Mouse (Mus musculus) hindbrain, embryonic 14.5 days (tissue): ENCODE results near the gene Nmur1. TPM values are rescaled to one million over a fixed set of nuclear protein-coding genes. Genes with fewer than 3 reads are reported as not detected.

ENCODE experiments used
- ATAC-seq: fragments of 200-750 bp; cut with Nextera tagmentation; 2 replicates; pipeline ENCODE4 v1.8.0; 2017; ENCODE audit warnings: moderate number of reproducible peaks, mild to moderate bottlenecking, moderate TSS enrichment, moderate library complexity; ENCODE audit not compliant: low FRiP score
- DNase-seq: peaks from one replicate; pipeline ENCODE4 v3.0.0-alpha.2; 2015; ENCODE audit warnings: low spot score
- H3K27ac ChIP-seq: fragments of 300-500 bp; sonication (generic); 2 replicates; pipeline ENCODE4 v1.5.1; 2014; ENCODE audit warnings: mild to moderate bottlenecking, moderate library complexity
- H3K27me3 ChIP-seq: fragments of 300-500 bp; sonication (generic); 2 replicates; pipeline ENCODE4 v1.6.1; 2014; ENCODE audit warnings: mild to moderate bottlenecking, low read length, mixed read lengths; ENCODE audit not compliant: control insufficient read depth, insufficient read depth
- H3K36me3 ChIP-seq: fragments of 300-500 bp; sonication (generic); replicated peaks from 2 replicates; pipeline ENCODE4 v1.6.1; 2014; ENCODE audit not compliant: control insufficient read depth, insufficient read depth
- H3K4me1 ChIP-seq: fragments of 300-500 bp; sonication (generic); replicated peaks from 2 replicates; pipeline ENCODE4 v1.6.1; 2014; ENCODE audit warnings: antibody characterized with exemption, low read length, mixed read lengths; ENCODE audit not compliant: control insufficient read depth, insufficient read depth
- H3K4me2 ChIP-seq: fragments of 300-500 bp; sonication (generic); replicated peaks from 2 replicates; pipeline ENCODE4 v1.6.1; 2014; ENCODE audit warnings: mild to moderate bottlenecking, moderate library complexity
- H3K4me3 ChIP-seq: fragments of 300-500 bp; sonication (generic); replicated peaks from 2 replicates; pipeline ENCODE4 v1.5.1; 2014; ENCODE audit warnings: mild to moderate bottlenecking, low read length
- H3K9ac ChIP-seq: fragments of 300-500 bp; sonication (generic); 2 replicates; pipeline ENCODE4 v1.6.1; 2014
- H3K9me3 ChIP-seq: fragments of 300-500 bp; sonication (generic); 2 replicates; pipeline ENCODE4 v1.6.1; 2016; ENCODE audit warnings: low read length; ENCODE audit not compliant: control insufficient read depth
- WGBS: fragments of 180-500 bp; shearing (Covaris S2); extraction: QIAGEN DNeasy Blood & Tissue Kit; methylation state at CpG from one replicate; pipeline ENCODE4 v1.1.7; 2014; 5-methylcytosine and 5-hydroxymethylcytosine counted together
- polyA plus RNA-seq: library from polyadenylated mRNA; unstranded; fragments of >200 nt; fragmentation: Nextera tagmentation; extraction: Ambion mirVana; gene quantifications from 2 replicates; pipeline ENCODE4 v1.2.1, GENCODE M21; 2014

The Nmur1 gene
- polyA plus RNA-seq, 1 experiment from 2014 or later: not detected

DNA sequence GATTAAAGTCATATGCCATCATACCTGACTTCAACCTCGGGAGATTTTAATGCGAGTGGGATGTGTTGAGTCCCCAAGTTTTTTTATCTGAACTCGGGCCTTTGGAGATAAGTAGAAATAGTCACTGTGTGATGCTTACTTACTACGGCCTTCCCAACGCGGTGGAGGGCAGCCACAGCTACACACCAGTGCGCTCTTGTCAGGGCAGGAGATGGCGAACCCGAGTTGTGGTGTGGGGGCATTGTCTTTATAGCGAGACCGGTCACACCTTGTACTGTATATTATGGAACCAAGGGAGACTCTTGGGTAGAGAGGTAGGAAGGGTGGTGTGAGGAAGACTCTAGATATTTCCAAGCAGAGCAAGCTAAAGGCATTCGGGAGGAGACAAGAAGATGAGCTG lies 65.6 kb downstream of the Nmur1 start:
- no peak for DNase-seq
- Histone ChIP-seq H3K4me1 (peaks cover 22% of the 10 kb centered on the region), H3K27ac (no peak overlapping the region), H3K27me3 (no peaks in the 10 kb centered on the region), H3K36me3 (peaks cover 22% of the 10 kb centered on the region), H3K9ac (peak overlapping the region; percentile 89), H3K4me3 (peak overlapping the region; percentile 87), H3K4me2 (peak overlapping the region; percentile 80), H3K9me3 (no peaks in the 10 kb centered on the region)
- no peak for ATAC-seq
- WGBS: 16% methylated on average over 12 of the region's 12 CpGs

DNA sequence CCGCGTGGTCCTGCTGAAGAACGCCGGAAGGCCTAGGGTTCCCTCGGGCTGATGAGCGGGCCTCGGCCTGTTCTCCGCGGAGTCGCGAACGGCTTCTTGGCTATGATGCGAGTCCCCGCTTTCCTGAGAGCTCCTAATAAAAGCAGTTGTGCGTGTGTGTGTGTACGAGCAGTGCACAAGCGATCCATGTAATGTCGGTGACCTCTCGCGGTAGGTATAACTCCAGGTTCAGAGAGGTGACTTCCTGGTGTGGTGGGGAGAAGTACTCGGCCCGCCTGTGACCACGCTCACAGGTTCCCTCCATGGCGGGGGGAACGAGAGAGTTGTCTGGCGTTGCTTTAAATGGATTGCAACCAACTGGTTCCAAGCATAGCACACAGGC lies 66.2 kb downstream of the Nmur1 start:
- Histone ChIP-seq H3K27ac (peak overlapping the region; percentile 39; the same call in 1 of the 2 replicates), H3K9me3 (no peaks in the 10 kb centered on the region), H3K4me3 (peak overlapping the region; percentile 87), H3K36me3 (peaks cover 28% of the 10 kb centered on the region), H3K27me3 (no peaks in the 10 kb centered on the region), H3K9ac (peak overlapping the region; percentile 89), H3K4me1 (peaks cover 22% of the 10 kb centered on the region), H3K4me2 (peak overlapping the region; percentile 80)
- ATAC-seq (no peak), DNase-seq (no peak)
- under 1% methylated on average over 26 of the region's 26 CpGs for WGBS

DNA sequence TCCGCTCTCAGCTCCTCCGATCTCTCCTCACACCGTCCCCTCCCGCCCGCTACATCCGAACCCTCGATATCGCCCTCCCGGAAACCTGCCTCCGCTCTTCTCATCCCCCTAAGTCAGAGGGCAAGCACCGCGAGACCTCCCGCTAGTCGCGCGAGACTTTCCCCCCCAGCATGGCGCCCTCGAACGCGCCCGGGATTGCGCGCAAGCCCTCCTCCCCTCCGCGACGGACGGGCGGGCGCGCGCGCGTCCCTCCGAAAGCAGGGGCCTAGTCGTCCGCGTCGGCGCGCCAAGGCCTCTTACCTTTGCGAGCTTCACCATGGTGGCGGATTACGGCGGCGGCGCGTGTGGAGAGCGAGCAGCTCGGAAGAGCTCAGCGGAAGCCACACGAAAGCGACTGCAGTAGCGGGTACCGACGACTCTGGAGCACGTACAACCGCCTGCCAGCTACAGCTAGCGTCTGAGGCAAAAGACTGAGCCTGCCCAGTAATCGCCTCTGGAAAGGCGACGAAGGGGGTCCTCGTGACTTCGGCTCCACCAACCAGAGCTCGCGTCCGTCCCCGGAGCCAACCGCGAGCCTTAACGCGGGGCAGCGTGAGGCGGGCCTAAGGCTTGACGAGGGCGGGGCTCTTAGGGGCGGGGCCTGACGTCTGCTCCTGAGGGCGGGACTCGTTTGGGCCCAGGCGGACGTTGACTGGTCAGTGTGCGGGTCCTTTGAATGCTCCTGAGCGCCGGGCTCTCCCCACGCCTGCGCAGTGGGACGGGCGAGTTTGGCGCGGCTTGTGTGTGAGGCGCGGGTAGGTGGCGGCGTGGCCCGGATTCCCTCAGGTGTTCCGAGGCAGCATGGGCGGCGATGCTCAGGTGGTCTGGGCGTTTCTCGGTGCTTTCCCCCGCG lies 66.9 kb downstream of the Nmur1 start, which contains the start of gene Ncl:
Ncl (minus strand) TSS at position 495 of the 892 bp plus-strand sequence.
- WGBS: under 1% methylated on average over 99 of the region's 102 CpGs
- H3K27ac ChIP-seq: peak within 1 kb of the TSS; percentile 98
- H3K4me3 ChIP-seq: peak within 1 kb of the TSS; percentile 87
- peak within 1 kb of the TSS; percentile 89 for H3K9ac ChIP-seq
- H3K36me3 ChIP-seq: peaks cover 35% of the 10 kb centered on the region
- H3K4me1 ChIP-seq: peaks cover 22% of the 10 kb centered on the region
- H3K9me3 ChIP-seq: no peaks in the 10 kb centered on the region
- DNase-seq: peak; percentile 97
- peak; percentile 98 for ATAC-seq
- no peaks in the 10 kb centered on the region for H3K27me3 ChIP-seq
- peak within 1 kb of the TSS; percentile 81 for H3K4me2 ChIP-seq

DNA sequence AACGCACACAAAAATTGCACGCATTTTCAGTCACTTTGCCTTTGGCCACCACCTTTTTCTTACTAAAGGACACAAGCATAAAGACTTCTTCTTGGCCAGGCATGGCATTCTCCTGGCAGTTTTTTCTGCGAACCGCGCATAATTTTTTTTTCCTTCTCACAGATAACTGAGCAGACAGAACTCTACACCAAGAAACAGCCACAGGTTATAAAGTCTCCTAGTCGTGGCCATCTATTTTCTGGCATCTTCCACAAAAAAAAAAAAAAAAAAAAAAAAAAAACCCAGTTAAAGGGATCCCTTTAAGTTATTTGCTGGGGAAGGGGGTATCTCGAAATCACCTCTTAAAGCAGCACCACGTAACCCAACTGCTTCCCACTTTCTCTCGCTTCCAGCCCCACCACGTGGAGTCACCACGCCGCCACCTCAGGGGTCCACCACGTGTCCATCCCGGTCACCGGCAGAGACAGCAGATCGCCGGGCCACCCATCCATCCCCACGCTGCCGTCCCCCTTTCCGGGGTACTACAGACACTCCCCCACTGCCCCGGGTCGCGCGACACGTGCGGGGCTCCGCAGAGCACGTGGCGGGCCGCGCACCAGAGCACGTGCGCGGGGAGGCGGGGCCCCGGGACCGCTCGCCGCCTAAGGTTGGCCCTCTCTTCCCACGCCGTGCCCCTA lies 67.7 kb downstream of the Nmur1 start:
- Histone ChIP-seq H3K4me2 (peak overlapping the region; percentile 81), H3K27ac (peak overlapping the region; percentile 98), H3K9me3 (no peaks in the 10 kb centered on the region), H3K36me3 (peaks cover 42% of the 10 kb centered on the region), H3K27me3 (no peaks in the 10 kb centered on the region), H3K9ac (peak overlapping the region; percentile 89), H3K4me3 (peak overlapping the region; percentile 87), H3K4me1 (peaks cover 22% of the 10 kb centered on the region)
- WGBS: under 1% methylated on average over 41 of the region's 41 CpGs
- DNase-seq (no peak), ATAC-seq (peak; percentile 61)

DNA sequence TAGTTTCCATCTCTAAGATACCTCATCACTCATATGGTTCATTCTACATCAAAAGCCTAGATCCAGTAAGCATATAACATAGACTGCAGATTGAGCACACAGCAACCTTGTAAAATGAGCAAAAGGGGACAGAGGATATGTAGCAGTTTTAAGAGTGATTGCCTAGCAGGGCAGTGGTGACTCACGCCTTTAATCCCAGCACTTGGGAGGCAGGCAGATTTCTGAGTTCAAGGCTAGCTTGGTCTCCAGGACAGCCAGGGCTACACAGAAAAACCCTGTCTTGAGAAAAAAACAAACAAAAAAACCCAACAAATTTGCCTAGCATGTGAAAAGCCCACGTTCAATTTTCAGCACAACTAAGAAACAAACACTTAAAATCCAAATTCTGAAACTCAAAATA lies 71.8 kb downstream of the Nmur1 start:
- Histone ChIP-seq H3K4me2 (no peak overlapping the region), H3K9me3 (no peaks in the 10 kb centered on the region), H3K36me3 (peaks cover 83% of the 10 kb centered on the region), H3K4me1 (peaks cover 10% of the 10 kb centered on the region), H3K4me3 (no peak overlapping the region), H3K9ac (no peak overlapping the region), H3K27ac (no peak overlapping the region), H3K27me3 (no peaks in the 10 kb centered on the region)
- DNase-seq: no peak
- WGBS: 86% methylated on average over 2 of the region's 2 CpGs
- ATAC-seq: no peak

DNA sequence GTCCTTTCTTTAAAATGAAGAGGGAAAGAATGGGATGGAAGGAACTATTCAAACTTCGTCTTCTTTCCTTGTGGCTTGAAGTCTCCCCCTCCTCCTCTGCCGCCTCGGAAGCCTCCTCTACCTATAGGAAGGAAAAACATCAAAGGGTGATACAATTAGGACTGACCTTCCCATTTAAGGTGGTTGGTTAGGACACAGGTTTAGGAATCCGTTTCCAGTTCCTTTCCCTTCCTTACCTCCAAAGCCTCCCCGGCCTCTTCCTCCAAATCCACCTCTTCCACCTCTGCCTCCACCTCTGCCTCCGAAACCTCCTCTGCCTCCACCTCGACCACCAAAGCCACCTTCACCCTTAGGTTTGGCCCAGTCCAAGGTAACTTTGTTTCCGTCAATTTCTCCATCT lies 75.5 kb downstream of the Nmur1 start:
- 92% methylated on average over 8 of the region's 8 CpGs for WGBS
- DNase-seq (no peak), ATAC-seq (no peak)
- no peak overlapping the region for H3K4me2 ChIP-seq
- no peak overlapping the region for H3K4me3 ChIP-seq
- H3K27me3 ChIP-seq: no peaks in the 10 kb centered on the region
- peaks cover 91% of the 10 kb centered on the region for H3K36me3 ChIP-seq
- H3K9me3 ChIP-seq: no peaks in the 10 kb centered on the region
- H3K4me1 ChIP-seq: no peaks in the 10 kb centered on the region
- H3K9ac ChIP-seq: no peak overlapping the region
- no peak overlapping the region for H3K27ac ChIP-seq

DNA sequence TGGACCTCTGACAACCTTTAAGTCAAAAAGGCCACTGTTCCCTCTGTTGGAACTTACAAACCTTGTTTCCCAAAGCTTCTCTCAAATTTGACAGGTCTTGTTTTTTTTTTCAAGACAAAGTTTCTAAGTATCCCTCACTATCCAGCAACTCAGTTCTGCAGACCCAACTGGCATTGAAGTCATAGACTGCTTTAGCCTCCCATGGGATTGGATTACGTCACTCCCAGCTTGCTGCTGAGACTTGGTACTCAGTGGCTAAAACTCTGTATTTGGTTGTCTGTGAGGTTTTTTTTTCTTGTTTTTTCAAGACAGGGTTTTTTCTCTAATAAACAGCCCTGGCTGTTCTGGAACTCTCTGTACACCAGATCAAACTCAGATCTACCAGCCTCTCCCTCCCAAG lies 76.3 kb downstream of the Nmur1 start:
- 86% methylated on average over 1 of the region's 1 CpGs for WGBS
- no peak overlapping the region for H3K27ac ChIP-seq
- H3K36me3 ChIP-seq: peaks cover 86% of the 10 kb centered on the region
- no peak for DNase-seq
- H3K4me1 ChIP-seq: no peaks in the 10 kb centered on the region
- H3K27me3 ChIP-seq: no peaks in the 10 kb centered on the region
- H3K9me3 ChIP-seq: no peaks in the 10 kb centered on the region
- ATAC-seq: no peak
- no peak overlapping the region for H3K9ac ChIP-seq
- H3K4me3 ChIP-seq: no peak overlapping the region
- no peak overlapping the region for H3K4me2 ChIP-seq

DNA sequence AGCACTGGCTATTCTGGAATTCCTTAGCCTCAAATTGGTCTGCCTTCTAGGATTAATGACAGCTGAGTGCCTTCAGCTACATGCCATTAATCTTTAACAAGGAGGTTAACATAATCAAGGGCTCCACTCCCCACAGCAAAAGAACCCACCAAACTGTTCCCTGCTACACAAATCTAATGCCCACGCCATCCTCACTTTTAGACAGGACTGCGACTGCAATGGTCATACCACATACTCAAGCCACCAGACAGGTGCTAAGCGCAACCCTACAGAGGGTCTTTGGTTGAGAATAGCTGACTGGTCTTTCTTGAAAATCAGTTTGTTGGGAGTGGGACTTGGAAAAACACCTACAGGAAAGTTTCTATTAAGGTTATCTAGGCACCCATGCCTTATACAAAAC lies 76.8 kb downstream of the Nmur1 start:
- DNase-seq: no peak
- no peak overlapping the region for H3K27ac ChIP-seq
- H3K27me3 ChIP-seq: no peaks in the 10 kb centered on the region
- H3K9ac ChIP-seq: no peak overlapping the region
- peaks cover 81% of the 10 kb centered on the region for H3K36me3 ChIP-seq
- no peak for ATAC-seq
- no peaks in the 10 kb centered on the region for H3K9me3 ChIP-seq
- H3K4me2 ChIP-seq: no peak overlapping the region
- WGBS: 94% methylated on average over 3 of the region's 3 CpGs
- H3K4me1 ChIP-seq: no peaks in the 10 kb centered on the region
- H3K4me3 ChIP-seq: no peak overlapping the region

DNA sequence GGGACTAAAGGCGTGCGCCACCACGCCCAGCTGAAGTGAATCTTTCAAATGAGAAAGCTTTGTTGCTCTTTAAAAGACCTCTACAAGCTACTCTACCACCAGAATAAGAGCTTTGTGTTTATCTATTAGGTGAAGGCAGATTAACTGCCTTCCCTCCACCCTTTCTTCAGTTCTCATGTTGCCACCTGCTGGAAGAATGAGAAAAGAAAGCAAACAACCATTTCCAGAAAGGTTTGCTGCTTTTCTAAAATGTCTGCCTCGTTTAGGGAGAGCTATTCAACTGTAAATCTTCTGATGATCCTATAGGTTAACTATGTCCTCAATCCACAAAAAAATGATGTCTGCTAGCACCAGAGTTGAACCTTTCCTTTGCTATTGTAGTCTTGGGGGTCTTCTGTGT lies 77.2 kb downstream of the Nmur1 start:
- H3K4me2 ChIP-seq: no peak overlapping the region
- WGBS: 81% methylated on average over 4 of the region's 4 CpGs
- no peak overlapping the region for H3K4me3 ChIP-seq
- H3K9me3 ChIP-seq: no peaks in the 10 kb centered on the region
- ATAC-seq (no peak), DNase-seq (no peak)
- H3K27me3 ChIP-seq: no peaks in the 10 kb centered on the region
- H3K9ac ChIP-seq: no peak overlapping the region
- H3K36me3 ChIP-seq: peaks cover 77% of the 10 kb centered on the region
- no peaks in the 10 kb centered on the region for H3K4me1 ChIP-seq
- no peak overlapping the region for H3K27ac ChIP-seq
